Mouse (Mus musculus) C2C12 (cell line): ENCODE data around the gene Lrp4.

Experiments used
- CEBPB ChIP-seq: IDR thresholded peaks from one replicate; pipeline ENCODE4 v1.6.1; 2011; ENCODE audit warnings: low read depth, mild to moderate bottlenecking, control low read depth, moderate library complexity
- CTCF ChIP-seq: IDR thresholded peaks from one replicate; pipeline ENCODE4 v1.5.1; 2011; ENCODE audit not compliant: control insufficient read depth, insufficient read depth, insufficient read length
- MAX ChIP-seq: IDR thresholded peaks from one replicate; pipeline ENCODE4 v1.6.1; 2011; ENCODE audit warnings: mild to moderate bottlenecking, control low read depth
- MYOG ChIP-seq: IDR thresholded peaks from one replicate; pipeline ENCODE4 v1.6.1; 2011; ENCODE audit not compliant: control insufficient read depth, insufficient read length; ENCODE audit errors: extremely low read depth
- USF1 ChIP-seq: IDR thresholded peaks from one replicate; pipeline ENCODE4 v1.6.1; 2011; ENCODE audit warnings: low read depth, mild to moderate bottlenecking, control low read depth, moderate library complexity

DNA sequence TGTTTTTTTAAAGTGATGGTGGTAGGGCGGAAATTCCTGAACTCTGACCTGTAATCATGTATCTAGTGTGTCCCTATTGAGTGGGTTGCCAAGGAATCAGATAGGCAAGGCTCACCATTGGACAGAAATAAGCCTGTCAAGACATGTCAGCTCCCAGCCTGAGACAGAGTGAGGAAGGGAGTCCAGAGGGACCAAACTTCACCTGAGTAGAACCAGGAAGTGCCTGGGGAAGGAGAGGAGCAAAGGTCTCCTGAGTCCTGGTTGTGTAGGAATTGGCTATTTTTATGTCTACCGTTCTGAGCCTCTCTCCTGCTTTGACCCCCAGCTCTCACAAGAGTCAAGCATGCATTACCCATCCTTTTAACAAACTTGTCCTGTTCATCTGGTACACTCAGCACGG is 8.6 kb downstream of the Lrp4 start:
- no peak for TF ChIP-seq CTCF
- no peak for TF ChIP-seq CEBPB
- no peak for TF ChIP-seq USF1
- TF ChIP-seq MAX: no peak
- TF ChIP-seq MYOG: no peak
